Mouse (Mus musculus) midbrain, embryonic 16.5 days (tissue): ENCODE results near the gene Gm49387. TPM values are rescaled to one million over a fixed set of nuclear protein-coding genes. Genes with fewer than 3 reads are reported as not detected.

Experiments
- ATAC-seq: fragments of 200-750 bp; cut with Nextera tagmentation; 2 replicates; pipeline ENCODE4 v1.8.0; 2017; ENCODE audit warnings: moderate TSS enrichment
- H3K27ac ChIP-seq: fragments of 300-500 bp; sonication (generic); 2 replicates; pipeline ENCODE4 v1.5.1; 2014; ENCODE audit warnings: mild to moderate bottlenecking, low read length, mixed read lengths
- H3K27me3 ChIP-seq: fragments of 300-500 bp; sonication (generic); 2 replicates; pipeline ENCODE4 v1.6.1; 2014; ENCODE audit warnings: low read depth, low read length, mixed read lengths; ENCODE audit not compliant: control insufficient read depth, insufficient read depth
- H3K36me3 ChIP-seq: fragments of 300-500 bp; sonication (generic); 2 replicates; pipeline ENCODE4 v1.6.1; 2014; ENCODE audit warnings: mild to moderate bottlenecking, low read length, moderate library complexity, mixed read lengths; ENCODE audit not compliant: control insufficient read depth, insufficient read depth
- H3K4me1 ChIP-seq: fragments of 300-500 bp; sonication (generic); 2 replicates; pipeline ENCODE4 v1.6.1; 2014; ENCODE audit warnings: mild to moderate bottlenecking, low read length, mixed read lengths; ENCODE audit not compliant: control insufficient read depth, insufficient read depth
- H3K4me2 ChIP-seq: fragments of 300-500 bp; sonication (generic); 2 replicates; pipeline ENCODE4 v1.6.1; 2014; ENCODE audit warnings: mild to moderate bottlenecking, low read length, mixed read lengths
- H3K4me3 ChIP-seq: fragments of 300-500 bp; sonication (generic); 2 replicates; pipeline ENCODE4 v1.5.1; 2014; ENCODE audit warnings: low read depth, mild to moderate bottlenecking, low read length, moderate library complexity, mixed read lengths
- H3K9ac ChIP-seq: fragments of 300-500 bp; sonication (generic); 2 replicates; pipeline ENCODE4 v1.6.1; 2014; ENCODE audit warnings: low read depth, low read length, mixed read lengths
- H3K9me3 ChIP-seq: fragments of 300-500 bp; sonication (generic); replicated peaks from 2 replicates; pipeline ENCODE4 v1.6.1; 2014; ENCODE audit warnings: mild to moderate bottlenecking, low read length, mixed read lengths; ENCODE audit not compliant: control insufficient read depth, poor library complexity, severe bottlenecking
- WGBS: fragments of 180-500 bp; shearing (Covaris S2); extraction: QIAGEN DNeasy Blood & Tissue Kit; methylation state at CpG from one replicate; pipeline ENCODE4 v1.1.7; 2014; 5-methylcytosine and 5-hydroxymethylcytosine counted together
- polyA plus RNA-seq: library from polyadenylated mRNA; unstranded; fragments of >200 nt; fragmentation: Nextera tagmentation; extraction: Ambion mirVana; gene quantifications from 2 replicates; pipeline ENCODE4 v1.2.1, GENCODE M21; 2015

Gene Gm49387
- polyA plus RNA-seq, 1 experiment from 2014 or later = not detected

- Histone ChIP-seq H3K27ac (no peak overlapping the region), H3K4me3 (no peak overlapping the region), H3K9ac (no peak overlapping the region), H3K27me3 (no peaks in the 10 kb centered on the region), H3K4me2 (no peak overlapping the region), H3K36me3 (no peaks in the 10 kb centered on the region), H3K9me3 (no peaks in the 10 kb centered on the region), H3K4me1 (no peaks in the 10 kb centered on the region)
- ATAC-seq = no peak
- 72% methylated on average over 12 of the region's 12 CpGs for WGBS
Observed at GRCm38 (mm10) chr14:31531506-31532148, 109.1 kb downstream of the Gm49387 start.

GRCm38 (mm10) chr14:31530847-31531246, 109.8 kb downstream of the Gm49387 start:
- no peak overlapping the region for H3K27ac ChIP-seq
- no peak overlapping the region for H3K4me3 ChIP-seq
- no peak for ATAC-seq
- H3K4me2 ChIP-seq = no peak overlapping the region
- no peaks in the 10 kb centered on the region for H3K4me1 ChIP-seq
- 91% methylated on average over 4 of the region's 4 CpGs for WGBS
- H3K9me3 ChIP-seq = no peaks in the 10 kb centered on the region
- no peaks in the 10 kb centered on the region for H3K36me3 ChIP-seq
- H3K9ac ChIP-seq = no peak overlapping the region
- no peaks in the 10 kb centered on the region for H3K27me3 ChIP-seq

GRCm38 (mm10) chr14:31525040-31525810, 115.5 kb downstream of the Gm49387 start:
- Histone ChIP-seq H3K27ac (no peak overlapping the region), H3K27me3 (no peaks in the 10 kb centered on the region), H3K36me3 (no peaks in the 10 kb centered on the region), H3K4me2 (no peak overlapping the region), H3K9ac (no peak overlapping the region), H3K4me1 (no peaks in the 10 kb centered on the region), H3K4me3 (no peak overlapping the region), H3K9me3 (no peaks in the 10 kb centered on the region)
- 79% methylated on average over 7 of the region's 7 CpGs for WGBS
- ATAC-seq = no peak

- Histone ChIP-seq H3K36me3 (no peaks in the 10 kb centered on the region), H3K4me2 (no peak overlapping the region), H3K27me3 (no peaks in the 10 kb centered on the region), H3K4me3 (no peak overlapping the region), H3K27ac (no peak overlapping the region), H3K9ac (no peak overlapping the region), H3K9me3 (no peaks in the 10 kb centered on the region), H3K4me1 (no peaks in the 10 kb centered on the region)
- 70% methylated on average over 2 of the region's 2 CpGs for WGBS
- no peak for ATAC-seq
Observed at GRCm38 (mm10) chr14:31521318-31521717, 119.4 kb downstream of the Gm49387 start.

- Histone ChIP-seq H3K4me2 (no peak overlapping the region), H3K36me3 (no peaks in the 10 kb centered on the region), H3K27ac (no peak overlapping the region), H3K4me3 (no peak overlapping the region), H3K9ac (no peak overlapping the region), H3K9me3 (peaks cover 5% of the 10 kb centered on the region; the same call in 1 of the 2 replicates), H3K27me3 (no peaks in the 10 kb centered on the region), H3K4me1 (no peaks in the 10 kb centered on the region)
- 55% methylated on average over 3 of the region's 3 CpGs for WGBS
- ATAC-seq = no peak
Observed at GRCm38 (mm10) chr14:31519165-31519564, 121.5 kb downstream of the Gm49387 start.

GRCm38 (mm10) chr14:31515895-31516294, 124.8 kb downstream of the Gm49387 start:
- 93% methylated on average over 2 of the region's 2 CpGs for WGBS
- Histone ChIP-seq H3K36me3 (no peaks in the 10 kb centered on the region), H3K4me3 (no peak overlapping the region), H3K9me3 (peaks cover 5% of the 10 kb centered on the region; the same call in 1 of the 2 replicates), H3K27ac (no peak overlapping the region), H3K9ac (no peak overlapping the region), H3K4me1 (no peaks in the 10 kb centered on the region), H3K27me3 (no peaks in the 10 kb centered on the region), H3K4me2 (no peak overlapping the region)
- ATAC-seq = no peak

- Histone ChIP-seq H3K27me3 (no peaks in the 10 kb centered on the region), H3K36me3 (peaks cover 23% of the 10 kb centered on the region), H3K9me3 (peaks cover 5% of the 10 kb centered on the region; the same call in 1 of the 2 replicates), H3K9ac (no peak overlapping the region), H3K4me3 (no peak overlapping the region), H3K27ac (no peak overlapping the region), H3K4me1 (no peaks in the 10 kb centered on the region), H3K4me2 (no peak overlapping the region)
- 94% methylated on average over 3 of the region's 3 CpGs for WGBS
- no peak for ATAC-seq
Observed at GRCm38 (mm10) chr14:31510322-31510721, 130.4 kb downstream of the Gm49387 start.

- Histone ChIP-seq H3K36me3 (peaks cover 23% of the 10 kb centered on the region), H3K9me3 (peaks cover 5% of the 10 kb centered on the region; the same call in 1 of the 2 replicates), H3K27me3 (no peaks in the 10 kb centered on the region), H3K4me3 (no peak overlapping the region), H3K4me2 (no peak overlapping the region), H3K4me1 (no peaks in the 10 kb centered on the region), H3K27ac (no peak overlapping the region), H3K9ac (no peak overlapping the region)
- 98% methylated on average over 2 of the region's 2 CpGs for WGBS
- no peak for ATAC-seq
Observed at GRCm38 (mm10) chr14:31509911-31510310, 130.8 kb downstream of the Gm49387 start.

- Histone ChIP-seq H3K27ac (no peak overlapping the region), H3K4me2 (no peak overlapping the region), H3K36me3 (peaks cover 47% of the 10 kb centered on the region), H3K4me3 (no peak overlapping the region), H3K4me1 (no peaks in the 10 kb centered on the region), H3K9ac (no peak overlapping the region), H3K9me3 (no peaks in the 10 kb centered on the region), H3K27me3 (no peaks in the 10 kb centered on the region)
- 98% methylated on average over 6 of the region's 6 CpGs for WGBS
- no peak for ATAC-seq
Observed at GRCm38 (mm10) chr14:31506456-31506855, 134.2 kb downstream of the Gm49387 start.
